Mouse (Mus musculus): Measurements from ENCODE around the gene Samd1. TPM values are rescaled to one million over a fixed set of nuclear protein-coding genes. Genes with fewer than 3 reads are reported as not detected.
"Not testable (repeated sequence)": the region's sequence is repeated elsewhere in the genome, so short reads cannot be mapped to it uniquely, and the experiment has no call there.

The Samd1 gene
- polyA plus RNA-seq, 1 experiment = 153 TPM

DNA sequence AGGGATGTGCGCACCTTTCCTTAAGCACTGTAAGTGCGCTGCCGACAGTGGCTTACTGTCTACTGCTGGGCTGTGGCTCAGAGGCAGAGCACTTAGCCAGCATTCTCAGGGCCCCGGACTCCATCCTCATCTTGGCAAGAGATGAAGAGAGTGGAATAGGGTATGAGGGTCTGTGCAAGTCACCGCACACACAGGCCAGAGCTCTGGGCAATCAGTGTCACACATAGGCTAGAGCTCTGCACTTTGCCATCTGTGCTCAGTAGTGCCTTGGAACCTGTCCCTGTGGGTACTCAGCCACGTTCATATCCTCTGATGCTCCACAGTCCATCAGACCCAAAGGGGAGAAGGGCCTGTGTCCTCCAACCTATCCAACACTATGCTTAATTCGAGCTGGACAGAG is 15.9 kb upstream of the Samd1 start:
- 95% methylated on average over 7 of the region's 7 CpGs for WGBS
- H3K27ac ChIP-seq (ENCODE audit: control insufficient read depth, insufficient read depth, low read length) = no peak overlapping the region

DNA sequence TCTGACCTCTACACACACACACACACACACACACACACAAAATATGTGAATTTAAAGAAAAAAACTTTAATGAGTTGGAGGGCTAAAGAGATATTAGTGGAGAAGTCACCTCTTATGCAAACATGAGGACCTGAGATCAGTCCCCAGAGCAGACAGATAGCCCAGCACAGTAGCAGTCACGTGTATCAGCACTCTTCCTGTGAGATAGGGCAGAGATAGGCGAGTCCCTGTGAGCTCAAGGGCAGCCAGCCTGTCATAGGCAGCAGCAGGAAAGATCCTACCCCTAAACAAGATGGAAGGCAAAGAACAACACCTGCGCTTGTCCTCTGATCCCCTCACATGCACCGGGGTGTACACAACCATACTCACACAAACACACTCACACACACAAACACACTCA is 15.0 kb upstream of the Samd1 start:
- Histone ChIP-seq H3K4me1 (replicated peaks; ENCODE audit: control insufficient read depth, insufficient read depth, low read length) (peaks cover 8% of the 10 kb centered on the region), H3K36me3 (ENCODE audit: control insufficient read depth, insufficient read depth, low read length) (peaks cover 7% of the 10 kb centered on the region), H3K4me3 (ENCODE audit: control insufficient read depth, insufficient read depth, low read length) (no peak overlapping the region), H3K27ac (ENCODE audit: control insufficient read depth, insufficient read depth, low read length) (no peak overlapping the region), H3K27me3 (ENCODE audit: control insufficient read depth, insufficient read depth, low read length) (no peaks in the 10 kb centered on the region)
- DNase-seq = no peak
- WGBS = 93% methylated on average over 4 of the region's 4 CpGs
- TF ChIP-seq CTCF (IDR thresholded peaks at IDR 0.05; ENCODE audit: borderline replicate concordance, control insufficient read depth, extremely low read depth, insufficient read depth, low read length, poor library complexity) = no peak
- TF ChIP-seq POLR2A (IDR thresholded peaks at IDR 0.05; ENCODE audit: control insufficient read depth, extremely low read depth, insufficient read depth, low read length, poor library complexity) = no peak

More for the DNA sequence above, 15.9 kb upstream of the Samd1 start:
- TF ChIP-seq CTCF (IDR thresholded peaks at IDR 0.05; ENCODE audit: borderline replicate concordance, control insufficient read depth, extremely low read depth, insufficient read depth, low read length, poor library complexity) (no peak), POLR2A (IDR thresholded peaks at IDR 0.05; ENCODE audit: control insufficient read depth, extremely low read depth, insufficient read depth, low read length, poor library complexity) (no peak)
- H3K4me3 ChIP-seq (ENCODE audit: control insufficient read depth, insufficient read depth, low read length) = no peak overlapping the region
- H3K36me3 ChIP-seq (ENCODE audit: control insufficient read depth, insufficient read depth, low read length) = peaks cover under 1% of the 10 kb centered on the region
- DNase-seq = no peak
- H3K27me3 ChIP-seq (ENCODE audit: control insufficient read depth, insufficient read depth, low read length) = no peaks in the 10 kb centered on the region
- peaks cover 14% of the 10 kb centered on the region for H3K4me1 ChIP-seq (replicated peaks; ENCODE audit: control insufficient read depth, insufficient read depth, low read length)

DNA sequence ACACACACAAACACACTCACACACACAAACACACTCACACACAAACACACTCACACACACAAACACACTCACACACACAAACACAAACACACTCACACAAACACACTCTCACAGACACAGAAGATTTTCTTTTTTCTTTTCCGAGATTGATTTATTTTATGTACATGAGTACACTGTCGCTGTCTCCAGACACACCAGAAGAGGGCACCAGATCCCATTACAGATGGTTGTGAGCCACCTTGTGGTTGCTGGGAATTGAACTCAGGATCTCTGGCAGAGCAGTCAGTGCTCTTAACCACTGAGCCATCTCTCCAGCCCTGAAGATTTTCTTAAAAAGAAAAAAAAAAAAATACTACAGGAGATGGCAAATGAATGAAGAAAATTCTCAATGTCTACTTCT is 14.2 kb upstream of the Samd1 start:
- 96% methylated on average over 2 of the region's 2 CpGs for WGBS
- H3K36me3 ChIP-seq (ENCODE audit: control insufficient read depth, insufficient read depth, low read length) = peaks cover 13% of the 10 kb centered on the region
- H3K27me3 ChIP-seq (ENCODE audit: control insufficient read depth, insufficient read depth, low read length); H3K27ac ChIP-seq (ENCODE audit: control insufficient read depth, insufficient read depth, low read length); H3K4me1 ChIP-seq (replicated peaks; ENCODE audit: control insufficient read depth, insufficient read depth, low read length); DNase-seq; H3K4me3 ChIP-seq (ENCODE audit: control insufficient read depth, insufficient read depth, low read length): not testable (repeated sequence)

DNA sequence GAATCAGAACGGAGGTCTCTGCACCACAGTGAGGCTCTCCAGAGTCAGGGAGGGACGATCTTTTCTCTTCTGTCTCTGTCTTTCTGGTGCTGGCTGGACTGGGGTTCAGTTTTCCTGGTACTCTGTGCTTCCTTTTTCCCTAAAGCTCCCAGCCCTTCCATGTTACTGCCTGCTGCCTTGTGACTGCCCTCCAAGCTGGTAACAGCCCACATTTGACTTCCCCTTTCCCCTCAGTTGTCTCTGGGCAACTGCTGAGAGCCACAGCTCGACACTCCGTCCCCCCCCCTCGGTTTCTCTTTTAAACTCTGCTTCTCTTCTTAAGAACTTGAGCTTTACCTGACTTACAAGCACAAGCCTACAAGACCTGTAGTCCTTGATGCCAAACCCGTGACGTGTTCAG is 8.2 kb upstream of the Samd1 start:
- DNase-seq = no peak
- WGBS = 49% methylated on average over 7 of the region's 7 CpGs
- no peak for TF ChIP-seq CTCF (IDR thresholded peaks at IDR 0.05; ENCODE audit: borderline replicate concordance, control insufficient read depth, extremely low read depth, insufficient read depth, low read length, poor library complexity)
- TF ChIP-seq POLR2A (IDR thresholded peaks at IDR 0.05; ENCODE audit: control insufficient read depth, extremely low read depth, insufficient read depth, low read length, poor library complexity) = no peak
- Histone ChIP-seq H3K36me3 (ENCODE audit: control insufficient read depth, insufficient read depth, low read length) (peaks cover 17% of the 10 kb centered on the region), H3K27ac (ENCODE audit: control insufficient read depth, insufficient read depth, low read length) (no peak overlapping the region), H3K27me3 (ENCODE audit: control insufficient read depth, insufficient read depth, low read length) (no peaks in the 10 kb centered on the region), H3K4me1 (replicated peaks; ENCODE audit: control insufficient read depth, insufficient read depth, low read length) (no peaks in the 10 kb centered on the region), H3K4me3 (ENCODE audit: control insufficient read depth, insufficient read depth, low read length) (no peak overlapping the region)

DNA sequence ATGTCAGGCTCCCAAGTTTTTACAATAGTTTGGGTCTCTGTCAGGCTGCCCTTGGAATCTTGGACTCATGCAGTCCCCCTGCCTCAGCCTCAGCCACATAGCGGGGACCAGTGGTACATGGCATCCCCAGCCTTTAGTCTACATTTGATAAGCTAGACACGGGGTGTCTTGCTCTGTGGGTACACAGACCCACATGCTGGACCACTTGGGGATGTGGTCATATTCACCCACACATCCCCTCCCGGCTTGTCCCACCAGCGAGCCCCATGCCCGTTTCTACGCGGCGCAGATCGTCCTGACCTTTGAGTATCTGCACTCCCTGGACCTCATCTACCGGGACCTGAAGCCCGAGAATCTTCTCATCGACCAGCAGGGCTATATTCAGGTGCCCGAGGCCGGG is 7.3 kb upstream of the Samd1 start:
- H3K27me3 ChIP-seq (ENCODE audit: control insufficient read depth, insufficient read depth, low read length) = no peaks in the 10 kb centered on the region
- no peak for TF ChIP-seq CTCF (IDR thresholded peaks at IDR 0.05; ENCODE audit: borderline replicate concordance, control insufficient read depth, extremely low read depth, insufficient read depth, low read length, poor library complexity)
- TF ChIP-seq POLR2A (IDR thresholded peaks at IDR 0.05; ENCODE audit: control insufficient read depth, extremely low read depth, insufficient read depth, low read length, poor library complexity) = no peak
- no peaks in the 10 kb centered on the region for H3K4me1 ChIP-seq (replicated peaks; ENCODE audit: control insufficient read depth, insufficient read depth, low read length)
- 93% methylated on average over 14 of the region's 14 CpGs for WGBS
- H3K36me3 ChIP-seq (ENCODE audit: control insufficient read depth, insufficient read depth, low read length) = peaks cover 17% of the 10 kb centered on the region
- H3K27ac ChIP-seq (ENCODE audit: control insufficient read depth, insufficient read depth, low read length) = no peak overlapping the region
- no peak for DNase-seq
- H3K4me3 ChIP-seq (ENCODE audit: control insufficient read depth, insufficient read depth, low read length) = no peak overlapping the region

DNA sequence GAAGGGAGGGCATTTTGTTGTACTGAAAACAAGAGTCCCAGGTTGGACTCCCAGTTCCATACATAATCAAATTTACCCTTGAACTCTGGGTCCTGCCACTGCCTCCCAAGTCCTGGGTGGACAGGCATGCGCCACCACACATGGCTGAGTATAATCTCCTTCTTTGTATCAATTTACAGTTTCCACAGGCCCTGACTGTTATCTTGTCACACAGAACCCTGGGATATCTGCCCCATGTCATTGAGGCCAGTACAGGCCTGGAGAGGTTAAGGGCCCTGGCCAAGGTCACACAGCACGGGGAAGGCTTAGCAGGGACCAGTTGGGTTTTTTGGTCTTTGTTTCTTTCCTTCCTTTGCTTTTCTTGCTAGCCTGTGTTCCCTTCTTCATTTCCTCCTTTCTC is 5.0 kb upstream of the Samd1 start:
- TF ChIP-seq CTCF (IDR thresholded peaks at IDR 0.05; ENCODE audit: borderline replicate concordance, control insufficient read depth, extremely low read depth, insufficient read depth, low read length, poor library complexity) (no peak), POLR2A (IDR thresholded peaks at IDR 0.05; ENCODE audit: control insufficient read depth, extremely low read depth, insufficient read depth, low read length, poor library complexity) (no peak)
- WGBS = 96% methylated on average over 2 of the region's 2 CpGs
- Histone ChIP-seq H3K36me3 (ENCODE audit: control insufficient read depth, insufficient read depth, low read length) (peaks cover 10% of the 10 kb centered on the region; the same call in 1 of the 2 replicates), H3K27me3 (ENCODE audit: control insufficient read depth, insufficient read depth, low read length) (no peaks in the 10 kb centered on the region), H3K4me1 (replicated peaks; ENCODE audit: control insufficient read depth, insufficient read depth, low read length) (peaks cover 4% of the 10 kb centered on the region), H3K4me3 (ENCODE audit: control insufficient read depth, insufficient read depth, low read length) (no peak overlapping the region), H3K27ac (ENCODE audit: control insufficient read depth, insufficient read depth, low read length) (no peak overlapping the region)
- no peak for DNase-seq

DNA sequence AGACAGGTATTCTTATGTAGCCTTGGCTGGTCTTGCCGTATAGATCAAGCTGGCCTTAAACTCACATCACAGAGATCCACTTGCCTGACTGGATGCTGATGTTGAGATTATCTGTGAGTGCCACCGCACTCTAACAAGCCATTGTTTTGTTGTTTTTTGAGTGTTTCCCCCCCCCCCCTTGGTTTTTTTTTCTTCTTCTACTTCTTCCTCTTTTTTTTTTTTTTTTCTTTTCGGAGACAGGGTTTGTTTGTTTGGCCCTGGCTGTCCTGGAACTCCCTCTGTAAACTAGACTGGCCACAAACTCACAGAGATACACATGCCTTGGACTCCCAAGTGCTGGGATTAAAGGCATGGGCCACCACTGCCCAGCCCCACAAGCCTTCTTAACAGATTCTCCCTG is 3.4 kb upstream of the Samd1 start:
- Histone ChIP-seq H3K4me1 (replicated peaks; ENCODE audit: control insufficient read depth, insufficient read depth, low read length) (peaks cover 8% of the 10 kb centered on the region), H3K36me3 (ENCODE audit: control insufficient read depth, insufficient read depth, low read length) (peaks cover 4% of the 10 kb centered on the region; the same call in 1 of the 2 replicates), H3K27ac (ENCODE audit: control insufficient read depth, insufficient read depth, low read length) (no peak overlapping the region), H3K27me3 (ENCODE audit: control insufficient read depth, insufficient read depth, low read length) (no peaks in the 10 kb centered on the region), H3K4me3 (ENCODE audit: control insufficient read depth, insufficient read depth, low read length) (no peak overlapping the region)
- DNase-seq = no peak
- TF ChIP-seq POLR2A (IDR thresholded peaks at IDR 0.05; ENCODE audit: control insufficient read depth, extremely low read depth, insufficient read depth, low read length, poor library complexity) (no peak), CTCF (IDR thresholded peaks at IDR 0.05; ENCODE audit: borderline replicate concordance, control insufficient read depth, extremely low read depth, insufficient read depth, low read length, poor library complexity) (no peak)
- WGBS = 65% methylated on average over 3 of the region's 3 CpGs
